Mouse (Mus musculus) mesoderm, embryonic 11.5 days (tissue): ENCODE measurements around the gene Syt8.

Experiments used
- DNase-seq: peaks from one replicate; pipeline ENCODE4 v3.0.0-alpha.2; 2012; ENCODE audit warnings: low read depth, low spot score

The Syt8 gene

GRCm38 (mm10) chr7:142408686-142409085 is 26.0 kb upstream of the Syt8 start:
- no peak for DNase-seq

GRCm38 (mm10) chr7:142409603-142410002 is 25.0 kb upstream of the Syt8 start:
- no peak for DNase-seq

DNA sequence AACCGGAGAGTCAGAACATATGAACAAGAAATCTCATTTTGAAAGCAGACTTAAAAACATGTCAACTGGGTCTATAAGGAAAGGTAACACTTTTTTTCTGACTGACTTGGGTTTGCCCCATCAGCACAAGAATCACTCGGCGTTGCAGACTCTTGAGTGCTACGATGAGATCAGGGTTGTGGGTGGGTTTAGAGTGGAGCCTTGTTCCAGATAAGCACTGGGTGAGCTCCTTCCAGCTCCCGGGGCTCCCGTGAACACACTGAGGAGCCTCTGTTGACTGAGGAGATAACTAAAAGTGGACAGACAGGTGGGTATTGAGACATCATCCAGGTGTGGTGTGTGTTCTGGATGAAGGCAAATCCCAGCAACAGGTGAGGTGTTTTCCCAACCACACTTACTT is 21.4 kb upstream of the Syt8 start:
- no peak for DNase-seq

- DNase-seq, result no peak
Measured at GRCm38 (mm10) chr7:142415314-142415713, 19.3 kb upstream of the Syt8 start.

GRCm38 (mm10) chr7:142416225-142416624 is 18.4 kb upstream of the Syt8 start:
- no peak for DNase-seq

GRCm38 (mm10) chr7:142418027-142418426 is 16.6 kb upstream of the Syt8 start:
- no peak for DNase-seq

DNA sequence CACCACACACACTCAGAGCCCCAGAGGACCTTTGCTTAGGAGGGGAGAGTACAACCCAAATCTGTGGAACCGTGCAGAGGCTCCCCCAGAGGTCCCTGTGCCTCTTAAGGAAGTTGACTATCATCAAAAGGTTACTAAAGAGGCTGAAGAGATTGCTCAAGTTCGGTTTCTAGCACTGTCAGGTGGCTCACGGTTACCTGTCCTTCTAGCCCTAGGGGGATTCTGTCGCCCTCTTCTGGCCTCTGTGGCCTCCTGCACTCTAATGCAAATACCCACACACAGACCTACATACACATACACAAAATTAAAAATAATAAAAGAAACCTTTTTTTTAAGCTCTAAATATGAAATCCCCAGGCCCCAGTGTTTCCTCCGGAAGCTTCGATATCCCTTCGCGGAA is 16.0 kb upstream of the Syt8 start:
- DNase-seq, result no peak

DNA sequence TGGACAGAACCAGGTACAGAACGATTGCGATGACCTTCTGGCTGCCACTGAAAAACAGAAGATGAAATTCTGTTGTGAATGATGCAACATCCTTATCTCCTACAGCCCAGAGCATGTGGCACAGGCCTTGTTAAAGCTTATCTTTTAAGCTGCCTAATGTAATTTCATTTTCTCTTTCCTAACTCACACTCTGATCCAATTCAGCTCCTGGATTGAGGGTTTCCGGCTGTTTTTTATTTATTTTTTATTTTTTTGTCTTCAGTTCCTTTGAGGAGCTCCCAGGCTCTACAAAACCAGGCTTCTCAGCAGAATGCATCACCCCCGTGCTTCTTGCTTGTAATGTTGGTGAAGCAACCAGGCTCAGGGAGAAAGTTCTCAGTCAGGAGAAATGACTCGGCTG is 14.8 kb upstream of the Syt8 start:
- no peak for DNase-seq

DNA sequence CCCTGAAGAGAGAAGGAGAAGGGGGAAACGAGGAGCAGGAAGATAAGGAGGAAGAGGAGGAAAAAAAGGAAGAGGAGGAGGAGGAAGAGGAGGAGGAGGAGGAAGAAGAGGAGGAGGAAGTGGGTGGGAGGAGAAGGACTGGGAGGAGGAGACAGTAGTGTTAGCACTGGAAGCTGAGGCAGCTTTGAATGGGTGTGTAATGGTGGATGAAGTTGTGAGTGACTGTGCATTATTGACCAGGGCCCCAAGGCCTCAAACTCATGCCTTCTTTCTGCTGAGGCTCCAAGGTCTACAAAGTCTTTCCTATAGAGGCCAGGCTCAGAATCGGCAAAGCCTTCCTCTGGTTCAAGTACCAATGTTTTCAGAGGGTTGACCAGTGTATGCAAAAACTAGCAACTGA is 12.8 kb upstream of the Syt8 start:
- DNase-seq, result no peak

GRCm38 (mm10) chr7:142425641-142426213 is 8.9 kb upstream of the Syt8 start:
- no peak for DNase-seq

GRCm38 (mm10) chr7:142428213-142428612 is 6.4 kb upstream of the Syt8 start:
- peak; percentile 81 for DNase-seq

GRCm38 (mm10) chr7:142430160-142430678 is 4.4 kb upstream of the Syt8 start:
- peak; percentile 63 for DNase-seq

- DNase-seq, result no peak
Measured at GRCm38 (mm10) chr7:142431106-142431505, 3.5 kb upstream of the Syt8 start.

DNA sequence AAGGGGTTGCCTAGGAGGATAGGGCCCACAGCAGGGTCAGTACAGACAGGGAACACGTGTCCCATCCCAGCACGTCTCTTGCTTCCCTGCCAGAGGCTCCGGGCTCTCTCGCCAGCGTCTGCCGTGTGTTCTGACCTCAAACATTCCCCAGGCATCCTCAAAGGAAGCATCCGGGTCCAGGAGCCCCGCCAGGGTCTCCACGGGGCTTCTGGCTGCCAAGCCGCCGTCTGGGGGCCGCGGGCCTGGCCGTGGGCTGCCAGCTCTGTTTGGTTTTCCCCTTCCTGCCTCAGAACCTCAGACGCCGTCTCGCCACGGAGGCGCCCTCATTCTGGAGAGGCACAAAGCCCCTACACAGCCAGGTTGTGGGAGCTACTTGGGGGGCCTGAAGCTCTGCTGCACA is 1.0 kb upstream of the Syt8 start:
- DNase-seq, result no peak

GRCm38 (mm10) chr7:142435524-142435923 is 874 bp downstream of the Syt8 start:
- DNase-seq, result peak; percentile 74

DNA sequence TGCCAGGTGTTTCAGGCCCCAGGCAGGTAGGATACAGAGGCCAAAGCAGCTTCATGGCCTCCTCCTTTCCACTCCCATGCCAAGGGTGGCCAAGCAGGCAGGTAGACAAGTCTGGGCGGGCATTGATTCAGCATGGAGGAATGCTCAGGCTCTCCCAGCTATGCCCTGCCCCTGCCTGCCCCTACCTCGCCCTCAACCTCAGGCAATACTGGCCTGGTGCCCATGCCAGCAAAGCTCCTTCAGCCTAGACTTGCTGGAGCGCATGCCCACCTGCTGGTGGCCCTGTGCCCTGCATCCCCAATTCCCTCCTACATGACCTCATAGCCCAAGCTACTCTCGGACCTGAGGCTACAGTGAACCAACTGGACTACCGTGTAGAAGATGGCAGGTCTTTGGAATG is 2.7 kb downstream of the Syt8 start:
- no peak for DNase-seq

DNA sequence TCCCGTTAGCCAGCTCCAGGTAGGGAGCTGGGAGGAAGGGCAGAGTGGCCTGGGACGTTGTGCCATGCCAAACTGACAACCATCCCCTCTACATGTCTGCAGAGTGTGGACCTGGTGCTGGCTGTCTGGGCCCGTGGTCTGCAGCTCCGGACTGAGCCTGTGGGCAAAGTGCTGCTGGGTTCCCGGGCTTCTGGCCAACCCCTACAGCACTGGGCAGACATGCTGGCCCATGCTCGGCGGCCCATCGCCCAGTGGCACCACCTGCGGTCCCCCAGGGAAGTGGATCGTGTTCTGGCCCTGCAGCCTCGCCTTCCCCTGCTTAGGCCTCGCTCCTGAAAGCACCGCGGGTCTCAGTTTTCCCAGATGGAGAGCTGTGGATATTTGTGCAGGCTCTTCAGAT is 5.3 kb downstream of the Syt8 start:
- DNase-seq, result no peak

GRCm38 (mm10) chr7:142440657-142441114 is 6.0 kb downstream of the Syt8 start:
- peak; percentile 76 for DNase-seq

GRCm38 (mm10) chr7:142441585-142441984 is 6.9 kb downstream of the Syt8 start, which contains the start of gene Tnni2:
TSS of gene Tnni2 (plus strand) at chr7:142441808.
- DNase-seq, result no peak

- DNase-seq, result no peak
Measured at GRCm38 (mm10) chr7:142442081-142442907, 7.6 kb downstream of the Syt8 start.

- DNase-seq, result no peak
Measured at GRCm38 (mm10) chr7:142442908-142443420, 8.3 kb downstream of the Syt8 start.

GRCm38 (mm10) chr7:142443474-142443873 is 8.8 kb downstream of the Syt8 start:
- no peak for DNase-seq

- no peak for DNase-seq
Measured at GRCm38 (mm10) chr7:142444171-142444570, 9.5 kb downstream of the Syt8 start.
